Mouse (Mus musculus) neural tube, embryonic 13.5 days (tissue): Measurements from ENCODE around the gene Taf1c. TPM values are rescaled to one million over a fixed set of nuclear protein-coding genes. Genes with fewer than 3 reads are reported as not detected.

Experiments
- ATAC-seq: fragments of 200-750 bp; cut with Nextera tagmentation; 2 replicates; pipeline ENCODE4 v1.8.0; 2017; ENCODE audit warnings: low read depth, mild to moderate bottlenecking, moderate TSS enrichment, moderate library complexity
- H3K27ac ChIP-seq: fragments of 300-500 bp; sonication (generic); replicated peaks from 2 replicates; pipeline ENCODE4 v1.5.1; 2015; ENCODE audit warnings: moderate library complexity, mild to moderate bottlenecking, inconsistent platforms
- H3K27me3 ChIP-seq: fragments of 300-500 bp; sonication (generic); 2 replicates; pipeline ENCODE4 v1.6.1; 2015; ENCODE audit warnings: mild to moderate bottlenecking, inconsistent platforms
- H3K36me3 ChIP-seq: fragments of 300-500 bp; sonication (generic); 2 replicates; pipeline ENCODE4 v1.6.1; 2015; ENCODE audit warnings: mild to moderate bottlenecking, inconsistent platforms
- H3K4me1 ChIP-seq: fragments of 300-500 bp; sonication (generic); replicated peaks from 2 replicates; pipeline ENCODE4 v1.6.1; 2015; ENCODE audit warnings: inconsistent platforms
- H3K4me2 ChIP-seq: fragments of 300-500 bp; sonication (generic); 2 replicates; pipeline ENCODE4 v1.6.1; 2015; ENCODE audit warnings: inconsistent platforms, mild to moderate bottlenecking, moderate library complexity
- H3K4me3 ChIP-seq: fragments of 300-500 bp; sonication (generic); 2 replicates; pipeline ENCODE4 v1.5.1; 2015; ENCODE audit warnings: mild to moderate bottlenecking, inconsistent platforms
- H3K9ac ChIP-seq: fragments of 300-500 bp; sonication (generic); 2 replicates; pipeline ENCODE4 v1.6.1; 2015; ENCODE audit warnings: moderate library complexity, mild to moderate bottlenecking, inconsistent platforms
- H3K9me3 ChIP-seq: fragments of 300-500 bp; sonication (generic); 2 replicates; pipeline ENCODE4 v1.6.1; 2016; ENCODE audit warnings: inconsistent platforms
- WGBS: fragments of 180-500 bp; shearing (Covaris S2); methylation state at CpG from one replicate; pipeline ENCODE4 v1.1.7; 2015; 5-methylcytosine and 5-hydroxymethylcytosine counted together
- polyA plus RNA-seq: library from polyadenylated mRNA; unstranded; fragments of >200 nt; fragmentation: Nextera tagmentation; extraction: Ambion mirVana; gene quantifications from 2 replicates; pipeline ENCODE4 v1.2.1, GENCODE M21; 2015

The Taf1c gene
- polyA plus RNA-seq, 1 experiment from 2014 or later: 14.7 TPM

- Histone ChIP-seq H3K4me3 (no peak overlapping the region), H3K9me3 (no peaks in the 10 kb centered on the region), H3K27ac (no peak overlapping the region), H3K4me2 (no peak overlapping the region), H3K9ac (no peak overlapping the region), H3K36me3 (peaks cover 60% of the 10 kb centered on the region), H3K4me1 (no peaks in the 10 kb centered on the region), H3K27me3 (no peaks in the 10 kb centered on the region)
- no peak for ATAC-seq
- WGBS: 88% methylated on average over 11 of the region's 11 CpGs
Observed at GRCm38 (mm10) chr8:119566367-119566766, 38.7 kb downstream of the Taf1c start.

GRCm38 (mm10) chr8:119563849-119564251, 41.2 kb downstream of the Taf1c start:
- ATAC-seq: no peak
- Histone ChIP-seq H3K4me2 (no peak overlapping the region), H3K36me3 (peaks cover 60% of the 10 kb centered on the region), H3K27ac (no peak overlapping the region), H3K9ac (no peak overlapping the region), H3K4me1 (peaks cover 6% of the 10 kb centered on the region; the same call in 1 of the 2 replicates), H3K4me3 (no peak overlapping the region), H3K27me3 (no peaks in the 10 kb centered on the region), H3K9me3 (no peaks in the 10 kb centered on the region)
- 94% methylated on average over 14 of the region's 14 CpGs for whole genome bisulfite sequencing

GRCm38 (mm10) chr8:119559402-119559720, 45.7 kb downstream of the Taf1c start:
- Histone ChIP-seq H3K27ac (peak overlapping the region; percentile 91; the same call in 1 of the 2 replicates), H3K4me1 (peaks cover 33% of the 10 kb centered on the region), H3K4me2 (peak overlapping the region; percentile 92), H3K27me3 (no peaks in the 10 kb centered on the region), H3K9me3 (no peaks in the 10 kb centered on the region), H3K4me3 (no peak overlapping the region), H3K36me3 (peaks cover 28% of the 10 kb centered on the region), H3K9ac (0 out of 2 replicates have a peak overlapping the region, but pooled peaks have one; percentile 66)
- WGBS: 87% methylated on average over 6 of the region's 6 CpGs
- ATAC-seq: peak; percentile 11

- ATAC-seq: peak; percentile 95
- Histone ChIP-seq H3K27me3 (no peaks in the 10 kb centered on the region), H3K9me3 (no peaks in the 10 kb centered on the region), H3K4me2 (peak within 1 kb of the TSS; percentile 92), H3K27ac (peak within 1 kb of the TSS; percentile 91), H3K9ac (peak within 1 kb of the TSS; percentile 91), H3K36me3 (peaks cover 23% of the 10 kb centered on the region), H3K4me3 (peak within 1 kb of the TSS; percentile 62), H3K4me1 (peaks cover 34% of the 10 kb centered on the region)
- WGBS: 6% methylated on average over 63 of the region's 63 CpGs
Observed at GRCm38 (mm10) chr8:119558603-119559401, 46.2 kb downstream of the Taf1c start, which contains the start of gene Mbtps1. Gene Mbtps1, minus strand, starts transcription at chr8:119558735.

GRCm38 (mm10) chr8:119557821-119558602, 47.0 kb downstream of the Taf1c start:
- no peaks in the 10 kb centered on the region for H3K27me3 ChIP-seq
- peaks cover 36% of the 10 kb centered on the region for H3K4me1 ChIP-seq
- peak overlapping the region; percentile 91 for H3K9ac ChIP-seq
- H3K4me2 ChIP-seq: peak overlapping the region; percentile 92
- peaks cover 15% of the 10 kb centered on the region for H3K36me3 ChIP-seq
- H3K4me3 ChIP-seq: peak overlapping the region; percentile 62
- H3K9me3 ChIP-seq: no peaks in the 10 kb centered on the region
- peak overlapping the region; percentile 91 for H3K27ac ChIP-seq
- under 1% methylated on average over 55 of the region's 55 CpGs for WGBS
- ATAC-seq: peak; percentile 93

DNA sequence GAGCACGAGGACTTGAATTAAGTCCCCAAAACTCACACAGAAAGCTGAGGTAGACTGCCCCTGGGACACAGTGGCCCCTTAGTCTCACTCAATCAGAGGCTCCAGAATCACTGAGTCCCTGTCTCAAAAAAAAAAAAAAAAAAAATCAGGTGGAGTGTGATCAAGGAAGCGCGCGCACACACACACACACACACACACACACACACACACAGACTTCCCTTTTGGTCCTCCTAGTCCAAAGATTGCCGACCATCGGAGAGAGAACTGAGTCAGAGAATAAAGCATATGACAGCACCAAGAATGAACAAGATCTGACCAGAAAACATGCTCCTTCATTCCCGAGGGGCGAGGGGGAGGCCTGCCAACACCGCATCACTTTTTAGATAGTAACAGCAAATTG, 47.9 kb downstream of the Taf1c start:
- no peak overlapping the region for H3K27ac ChIP-seq
- H3K27me3 ChIP-seq: no peaks in the 10 kb centered on the region
- peaks cover 6% of the 10 kb centered on the region for H3K36me3 ChIP-seq
- H3K4me2 ChIP-seq: peak overlapping the region; percentile 92
- H3K9ac ChIP-seq: peak overlapping the region; percentile 91
- peaks cover 36% of the 10 kb centered on the region for H3K4me1 ChIP-seq
- peak overlapping the region; percentile 62 for H3K4me3 ChIP-seq
- H3K9me3 ChIP-seq: no peaks in the 10 kb centered on the region
- WGBS: 79% methylated on average over 9 of the region's 9 CpGs
- no peak for ATAC-seq

- 76% methylated on average over 6 of the region's 6 CpGs for WGBS
- no peak for ATAC-seq
- peaks cover 38% of the 10 kb centered on the region for H3K4me1 ChIP-seq
- H3K9me3 ChIP-seq: no peaks in the 10 kb centered on the region
- no peak overlapping the region for H3K4me2 ChIP-seq
- no peak overlapping the region for H3K27ac ChIP-seq
- no peak overlapping the region for H3K9ac ChIP-seq
- no peak overlapping the region for H3K4me3 ChIP-seq
- no peaks in the 10 kb centered on the region for H3K27me3 ChIP-seq
- no peaks in the 10 kb centered on the region for H3K36me3 ChIP-seq
Observed at GRCm38 (mm10) chr8:119555861-119556260, 49.2 kb downstream of the Taf1c start.

GRCm38 (mm10) chr8:119552967-119553366, 52.1 kb downstream of the Taf1c start:
- no peaks in the 10 kb centered on the region for H3K9me3 ChIP-seq
- H3K27me3 ChIP-seq: no peaks in the 10 kb centered on the region
- 79% methylated on average over 2 of the region's 2 CpGs for WGBS
- no peaks in the 10 kb centered on the region for H3K36me3 ChIP-seq
- peaks cover 41% of the 10 kb centered on the region for H3K4me1 ChIP-seq
- no peak overlapping the region for H3K27ac ChIP-seq
- ATAC-seq: no peak
- H3K4me2 ChIP-seq: no peak overlapping the region
- no peak overlapping the region for H3K4me3 ChIP-seq
- H3K9ac ChIP-seq: no peak overlapping the region

DNA sequence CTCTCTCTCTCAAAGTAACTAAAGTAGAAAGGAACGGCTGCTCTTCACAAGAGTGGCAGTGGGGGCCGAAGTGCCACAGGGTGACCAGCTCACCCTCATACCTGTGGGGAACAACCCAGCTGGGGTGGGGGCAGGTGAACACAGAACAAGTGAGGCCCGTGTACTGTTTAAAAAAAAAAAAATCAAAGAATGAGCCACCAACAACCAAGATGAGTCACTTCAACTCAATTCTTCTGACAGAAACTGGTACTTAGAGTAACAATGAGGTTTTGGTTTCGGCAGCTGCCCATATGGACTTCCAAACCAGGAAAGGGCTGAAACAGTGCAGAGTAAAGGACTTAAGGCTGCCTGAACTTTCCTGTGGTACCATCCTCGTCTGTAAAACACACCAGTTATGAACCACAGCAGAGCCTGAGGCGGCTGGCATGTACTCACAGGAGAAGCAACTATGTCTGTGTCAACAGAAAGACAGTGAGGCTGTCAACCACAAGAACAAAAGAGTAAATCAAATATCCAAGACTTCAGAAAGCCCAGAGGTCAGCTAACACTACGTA, 56.4 kb downstream of the Taf1c start:
- WGBS: 83% methylated on average over 7 of the region's 7 CpGs
- H3K4me1 ChIP-seq: peaks cover 11% of the 10 kb centered on the region; the same call in 1 of the 2 replicates

More for the DNA sequence above, 56.4 kb downstream of the Taf1c start:
- ATAC-seq: no peak
- Histone ChIP-seq H3K4me2 (no peak overlapping the region), H3K36me3 (peaks cover 34% of the 10 kb centered on the region), H3K9ac (no peak overlapping the region), H3K9me3 (no peaks in the 10 kb centered on the region), H3K4me3 (no peak overlapping the region), H3K27me3 (no peaks in the 10 kb centered on the region), H3K27ac (no peak overlapping the region)

Other genes starting within 250 kb of the Taf1c start
- 11.0 and 15.6 TPM in 2 replicates for gene Mlycd, start 210.3 kb downstream of the Taf1c start, polyA plus RNA-seq
- gene Osgin1, start 171.1 kb downstream of the Taf1c start, polyA plus RNA-seq: 0.40 TPM in 1 of 2 replicates, not detected in the other
- 39.6 and 41.7 TPM in 2 replicates for gene Necab2, start 158.5 kb downstream of the Taf1c start, polyA plus RNA-seq
- not detected in 2 replicates for gene Slc38a8, start 103.5 kb downstream of the Taf1c start, polyA plus RNA-seq
- gene Mbtps1, start 46.5 kb downstream of the Taf1c start, polyA plus RNA-seq: 61.0 and 64.3 TPM in 2 replicates
- 121 and 131 TPM in 2 replicates for gene Hsdl1, start 30.0 kb downstream of the Taf1c start, polyA plus RNA-seq
- gene Dnaaf1, start 30.0 kb downstream of the Taf1c start, polyA plus RNA-seq: 0.18 and 0.25 TPM in 2 replicates
- not detected in 2 replicates for gene Adad2, start 7.5 kb upstream of the Taf1c start, polyA plus RNA-seq
- gene Kcng4, start 30.5 kb upstream of the Taf1c start, polyA plus RNA-seq: not detected in 2 replicates
- gene Wfdc1, start 61.1 kb upstream of the Taf1c start, polyA plus RNA-seq: 2.8 and 3.4 TPM in 2 replicates
- gene Atp2c2, start 94.8 kb upstream of the Taf1c start, polyA plus RNA-seq: 0.06 and 0.15 TPM in 2 replicates
- gene Tldc1, start 173.2 kb upstream of the Taf1c start, polyA plus RNA-seq: 9.8 and 14.6 TPM in 2 replicates
- gene Cotl1, start 235.3 kb upstream of the Taf1c start, polyA plus RNA-seq: 121 and 123 TPM in 2 replicates